Mouse (Mus musculus) liver, embryonic 14.5 days (tissue): ENCODE measurements around the gene Ajuba. TPM values are rescaled to one million over a fixed set of nuclear protein-coding genes. Genes with fewer than 3 reads are reported as not detected.

Source experiments
- ATAC-seq: fragments of 200-750 bp; cut with Nextera tagmentation; 2 replicates; pipeline ENCODE4 v1.8.0; 2017; ENCODE audit warnings: moderate number of reproducible peaks, mild to moderate bottlenecking, moderate library complexity; ENCODE audit not compliant: insufficient read depth
- DNase-seq, 3 experiments: peaks; one replicate each; pipeline ENCODE4 v3.0.0-alpha.2; 2012 to 2013; ENCODE audit warnings: low read depth in 3 of 3, low spot score in 3 of 3
- H3K27ac ChIP-seq: fragments of 300-500 bp; sonication (generic); 2 replicates; pipeline ENCODE4 v1.5.1; 2014; ENCODE audit warnings: moderate library complexity, mild to moderate bottlenecking, control low read depth, inconsistent platforms
- H3K27me3 ChIP-seq: fragments of 300-500 bp; sonication (generic); 2 replicates; pipeline ENCODE4 v1.6.1; 2014; ENCODE audit warnings: mild to moderate bottlenecking, low read length, moderate library complexity; ENCODE audit not compliant: control insufficient read depth, insufficient read depth
- H3K36me3 ChIP-seq: fragments of 300-500 bp; sonication (generic); replicated peaks from 2 replicates; pipeline ENCODE4 v1.6.1; 2014; ENCODE audit warnings: low read depth; ENCODE audit not compliant: control insufficient read depth, insufficient read depth
- H3K4me1 ChIP-seq, 2 experiments: fragments of 200-500 bp in 1 of 2; fragments of 300-500 bp in 1 of 2; sonication (generic) in 1 of 2; replicated peaks; 2 replicates each; pipeline ENCODE4 v1.6.1; 2012 to 2014; ENCODE audit warnings: antibody characterized with exemption in 1 of 2, inconsistent platforms in 1 of 2, low read length in 1 of 2; ENCODE audit not compliant: control insufficient read depth in 2 of 2, insufficient read depth in 2 of 2
- H3K4me2 ChIP-seq: fragments of 300-500 bp; sonication (generic); 2 replicates; pipeline ENCODE4 v1.6.1; 2014; ENCODE audit warnings: low read depth, mild to moderate bottlenecking, control low read depth, moderate library complexity
- H3K4me3 ChIP-seq, 2 experiments: fragments of 200-500 bp in 1 of 2; fragments of 300-500 bp in 1 of 2; sonication (generic) in 1 of 2; 2 replicates each; pipeline ENCODE4 v1.5.1; 2012 to 2014; ENCODE audit warnings: low read depth in 2 of 2, low read length in 2 of 2, mild to moderate bottlenecking in 2 of 2, control low read depth in 1 of 2, inconsistent platforms in 1 of 2, moderate library complexity in 1 of 2; ENCODE audit not compliant: insufficient read depth in 1 of 2
- H3K9ac ChIP-seq: fragments of 300-500 bp; sonication (generic); replicated peaks from 2 replicates; pipeline ENCODE4 v1.6.1; 2014; ENCODE audit warnings: mild to moderate bottlenecking, control low read depth, moderate library complexity
- H3K9me3 ChIP-seq: fragments of 300-500 bp; sonication (generic); 2 replicates; pipeline ENCODE4 v1.6.1; 2016; ENCODE audit warnings: low read length, mixed read lengths; ENCODE audit not compliant: control insufficient read depth
- CTCF ChIP-seq: IDR thresholded peaks from 2 replicates; pipeline ENCODE4 v1.5.1; 2016; ENCODE audit warnings: antibody characterized with exemption, low read depth, control low read depth
- EP300 ChIP-seq: IDR thresholded peaks from 2 replicates; pipeline ENCODE4 v1.6.1; 2016; ENCODE audit warnings: antibody characterized with exemption, low read depth
- WGBS: fragments of 180-500 bp; shearing (Covaris S2); extraction: QIAGEN DNeasy Blood & Tissue Kit; methylation state at CpG from one replicate; pipeline ENCODE4 v1.1.7; 2014; ENCODE audit not compliant: insufficient replicate concordance; 5-methylcytosine and 5-hydroxymethylcytosine counted together
- polyA plus RNA-seq, 2 experiments: library from polyadenylated mRNA; depleted of rRNA in 1 of 2; stranded (reverse) in 1 of 2; unstranded in 1 of 2; fragments of >200 nt; fragmentation: Nextera tagmentation in 1 of 2; extraction: Ambion mirVana in 1 of 2; gene quantifications; 2 replicates each; pipeline versions ENCODE4 v1.2.1 to v1.2.3; 2012 to 2014

Ajuba gene
- polyA plus RNA-seq, 2 experiments: 1.0 to 3.7 TPM

DNA sequence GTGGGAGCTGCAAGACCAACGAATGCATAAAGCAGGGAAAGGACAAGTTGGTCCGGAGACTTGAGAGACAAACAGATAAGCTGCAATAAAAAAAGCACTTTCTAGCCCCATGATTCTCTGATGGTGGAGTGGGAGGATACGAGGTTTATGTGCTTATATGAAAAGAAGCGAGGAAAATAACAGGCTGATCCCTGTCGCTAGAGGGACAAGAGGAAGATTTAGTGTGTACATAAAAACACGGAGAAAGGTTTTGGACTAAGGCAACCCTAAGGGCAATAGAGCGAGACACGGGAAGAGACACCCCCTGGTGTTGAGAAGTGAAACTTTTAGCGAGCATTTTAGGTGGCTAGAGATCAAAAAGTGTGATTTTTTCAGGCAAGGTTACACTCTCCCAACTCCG, 705 bp upstream of the Ajuba start:
- H3K36me3 ChIP-seq: no peaks in the 10 kb centered on the region
- no peaks in the 10 kb centered on the region for H3K9me3 ChIP-seq
- H3K27ac ChIP-seq: no peak overlapping the region
- peaks cover 51% of the 10 kb centered on the region for H3K27me3 ChIP-seq
- TF ChIP-seq CTCF (peak; percentile 62), EP300 (no peak)
- no peak overlapping the region for H3K9ac ChIP-seq
- ATAC-seq: no peak
- peak overlapping the region; percentile 58 to 62 for H3K4me3 ChIP-seq
- peaks cover 4 to 32% of the 10 kb centered on the region in 2 experiments; a peak in 3 of 4 replicates for H3K4me1 ChIP-seq
- WGBS: under 1% methylated on average over 10 of the region's 10 CpGs
- peak overlapping the region; percentile 70 for H3K4me2 ChIP-seq
- DNase-seq: no peak

DNA sequence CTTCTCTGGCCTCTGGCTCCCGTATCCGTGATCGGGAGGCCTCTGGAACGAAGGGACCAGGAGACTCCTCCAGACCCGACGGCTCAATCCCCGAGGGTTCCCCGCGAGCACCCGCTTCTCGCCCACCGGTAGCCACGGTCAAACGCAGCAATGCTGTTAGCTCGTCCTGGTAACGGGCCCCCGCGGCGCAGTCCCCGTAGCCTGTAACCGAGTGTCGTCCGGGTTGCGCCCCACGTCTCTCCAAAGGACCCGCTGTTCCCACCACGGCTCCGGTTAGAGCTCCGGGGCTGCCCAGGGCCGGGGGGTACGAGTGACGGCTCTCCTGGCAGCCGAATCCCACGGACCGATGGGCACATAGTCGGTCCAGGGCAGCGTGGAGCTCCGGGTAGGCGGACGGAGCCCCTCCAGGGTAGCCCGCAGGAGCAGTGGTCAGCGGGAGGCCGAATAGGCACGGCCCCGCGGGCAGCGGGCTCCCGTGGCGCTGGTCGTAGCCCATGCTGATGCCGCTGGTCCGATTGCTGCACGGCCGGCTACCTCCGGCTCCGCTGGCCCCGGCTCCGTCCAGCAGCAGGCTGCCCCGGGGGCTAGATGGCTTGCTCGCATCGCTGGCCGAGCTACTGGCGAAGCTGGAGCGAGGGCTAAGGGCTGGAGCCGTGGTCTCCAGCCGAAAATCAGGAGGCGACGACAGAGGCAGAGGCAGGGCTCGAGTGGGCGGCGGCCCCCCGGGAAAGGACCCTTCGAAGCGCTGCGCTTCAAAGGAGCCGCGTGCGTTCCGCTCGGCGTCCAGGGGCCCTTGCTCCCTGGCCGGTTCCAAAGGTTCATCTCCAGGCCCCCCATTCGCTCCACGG, 893 bp downstream of the Ajuba start:
- Histone ChIP-seq H3K27me3 (peaks cover 51% of the 10 kb centered on the region), H3K4me3 (peak overlapping the region; percentile 58 to 62), H3K36me3 (no peaks in the 10 kb centered on the region), H3K9me3 (no peaks in the 10 kb centered on the region), H3K4me2 (peak overlapping the region; percentile 70), H3K9ac (no peak overlapping the region; the same call in 1 of the 2 replicates), H3K27ac (no peak overlapping the region), H3K4me1 (peaks cover 4 to 25% of the 10 kb centered on the region in 2 experiments; a peak in 3 of 4 replicates)
- TF ChIP-seq CTCF: no peak
- no peak for TF ChIP-seq EP300
- DNase-seq (no peak), ATAC-seq (no peak)
- 2% methylated on average over 84 of the region's 84 CpGs for WGBS

GRCm38 (mm10) chr14:54575631-54576030, 1.7 kb downstream of the Ajuba start:
- Histone ChIP-seq H3K4me2 (peak overlapping the region; percentile 70), H3K27ac (no peak overlapping the region), H3K4me3 (peak overlapping the region; percentile 58 to 62), H3K27me3 (peaks cover 51% of the 10 kb centered on the region), H3K9ac (no peak overlapping the region), H3K4me1 (peaks cover 4 to 25% of the 10 kb centered on the region in 2 experiments; a peak in 3 of 4 replicates), H3K9me3 (no peaks in the 10 kb centered on the region), H3K36me3 (no peaks in the 10 kb centered on the region)
- TF ChIP-seq EP300 (no peak), CTCF (no peak)
- 0 out of 2 replicates have a peak, but pooled peaks have one; percentile 15 for ATAC-seq
- no peak for DNase-seq
- WGBS: 2% methylated on average over 39 of the region's 39 CpGs

DNA sequence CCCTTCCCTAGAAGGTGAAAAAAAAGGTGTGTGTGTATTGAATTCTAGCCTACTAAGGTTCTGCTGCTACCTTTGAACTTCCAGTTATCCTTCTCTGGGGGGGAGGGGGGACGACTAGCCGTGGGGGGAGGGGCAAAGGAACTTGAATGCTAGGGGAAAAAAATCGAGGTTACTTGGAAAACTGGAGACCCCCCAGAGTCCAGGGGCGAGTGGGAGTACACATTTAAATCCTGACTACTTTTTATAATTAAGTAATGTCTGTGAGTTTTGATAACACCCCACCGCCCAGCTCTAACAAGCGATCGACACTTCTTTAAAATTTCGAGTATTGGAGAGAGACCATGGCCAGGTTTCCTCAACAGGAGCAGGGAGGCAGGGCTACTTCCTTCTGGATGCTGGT, 2.3 kb downstream of the Ajuba start:
- Histone ChIP-seq H3K36me3 (no peaks in the 10 kb centered on the region), H3K27ac (no peak overlapping the region), H3K9me3 (no peaks in the 10 kb centered on the region), H3K4me2 (peak overlapping the region; percentile 70), H3K27me3 (peaks cover 51% of the 10 kb centered on the region), H3K9ac (no peak overlapping the region), H3K4me1 (peaks cover 4 to 25% of the 10 kb centered on the region in 2 experiments; a peak in 3 of 4 replicates), H3K4me3 (peak overlapping the region; percentile 49 to 58)
- 13% methylated on average over 8 of the region's 8 CpGs for WGBS
- TF ChIP-seq CTCF (no peak), EP300 (no peak)
- no peak for ATAC-seq
- DNase-seq: no peak

- Histone ChIP-seq H3K4me3 (0 out of 4 replicates have a peak overlapping the region, but pooled peaks of 1 of the 2 experiments have one; percentile 12), H3K9ac (no peak overlapping the region), H3K4me1 (peaks cover 4 to 23% of the 10 kb centered on the region in 2 experiments; a peak in 3 of 4 replicates), H3K9me3 (no peaks in the 10 kb centered on the region), H3K27me3 (peaks cover 51% of the 10 kb centered on the region), H3K4me2 (peak overlapping the region; percentile 70), H3K36me3 (no peaks in the 10 kb centered on the region), H3K27ac (no peak overlapping the region)
- TF ChIP-seq CTCF: no peak
- TF ChIP-seq EP300: no peak
- DNase-seq (no peak), ATAC-seq (no peak)
- WGBS: 39% methylated on average over 4 of the region's 4 CpGs
Measured at GRCm38 (mm10) chr14:54574253-54574652, 3.1 kb downstream of the Ajuba start.
